In the genomic region with DNA sequence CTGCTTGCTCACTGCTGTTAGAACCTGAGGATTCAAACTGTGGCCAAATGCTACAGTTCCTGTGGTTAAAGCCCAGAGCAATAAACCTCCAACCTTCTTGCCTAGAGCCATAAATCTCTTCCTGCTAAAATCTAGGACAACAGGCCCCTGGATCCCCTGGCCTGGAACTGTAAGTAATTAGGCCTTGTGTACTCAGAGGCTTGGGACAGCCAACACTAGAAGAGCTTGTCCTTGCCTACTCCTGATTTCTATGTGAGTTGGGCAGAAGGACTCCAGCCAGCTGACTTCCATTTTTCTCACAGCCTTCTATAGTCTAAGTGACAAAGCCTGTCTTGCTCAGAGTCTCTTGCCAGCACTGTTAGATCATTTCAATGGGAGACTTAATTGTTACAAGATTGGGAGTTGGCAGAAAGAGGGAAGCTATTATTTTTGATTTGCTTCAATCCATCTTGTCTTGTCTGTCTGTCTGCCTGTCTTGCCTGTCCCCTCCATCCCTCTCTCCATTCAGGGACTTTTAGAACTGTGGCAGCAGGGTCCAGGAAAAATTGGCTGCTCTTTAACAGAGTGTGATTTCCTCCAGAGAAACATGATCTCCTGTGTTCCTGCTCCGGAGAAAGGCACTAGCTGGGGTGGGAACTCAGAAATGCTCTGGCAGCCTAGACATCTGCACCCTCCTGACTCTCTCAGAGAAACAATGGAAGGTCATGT, we compare ENCODE assay signal across 24 mouse cellular contexts. TPM values are rescaled to one million over a fixed set of nuclear protein-coding genes. Genes with fewer than 3 reads are reported as not detected.
DNase-seq lines count a peak whose midpoint lies in the region; ATAC-seq lines count a peak whose summit lies in the region.
"Had no signal": no experiment of that assay in that cellular context is flagged by ENCODE, and none has a peak within 500 bp of the region (broad histone marks: within the 10 kb centered on the region; RNA-seq: fewer than 3 reads in every experiment).

No protein-coding gene starts in this region.

- H3K4me2 ChIP-seq in kidney, embryonic 15.5 days = no peak overlapping the region
- no peak overlapping the region for H3K4me2 ChIP-seq in neural tube, embryonic 14.5 days (ENCODE audit: low read depth, low read length)
- H3K4me2 ChIP-seq: liver, embryonic 13.5 days had no signal

- peak; percentile 58 for ATAC-seq in kidney, embryonic 15.5 days (replicated peaks; ENCODE audit: low FRiP score)
- ATAC-seq in neural tube, embryonic 14.5 days (ENCODE audit: low read depth) = peak; percentile 70; the same call in 1 of the 2 replicates
- ATAC-seq: forebrain, postnatal 0 days; midbrain, embryonic 16.5 days; Patski had no signal

- no peaks in the 10 kb centered on the region for H3K9me3 ChIP-seq in kidney, embryonic 15.5 days (replicated peaks)
- H3K9me3 ChIP-seq in neural tube, embryonic 14.5 days (ENCODE audit: control insufficient read depth, low read length) = no peaks in the 10 kb centered on the region
- H3K9me3 ChIP-seq: forebrain, embryonic 10.5 days; heart, embryonic 10.5 days; liver, embryonic 13.5 days had no signal

- peak; percentile 5 for DNase-seq in embryo, embryonic 11 days
- no peak for DNase-seq in embryo, embryonic 9.5 days (ENCODE audit: extremely low spot score)
- DNase-seq in kidney, adult 8-10 months = no peak
- no peak for DNase-seq in neural tube, embryonic 10.5 days (ENCODE audit: extremely low spot score, low spot score)
- no peak for DNase-seq in urinary bladder, adult 18-20 months (ENCODE audit: low spot score in 2 of 2)
- no peak for DNase-seq in urinary bladder, postnatal 14 days (ENCODE audit: low spot score)
- DNase-seq: adrenal gland, postnatal 10 days; cerebellum, adult 11 months; cerebellum, postnatal 25 days; forebrain, postnatal 0 days; kidney, adult 2 months; liver, embryonic 13.5 days; right cerebral cortex, adult 18-20 months; thymus, postnatal 14 days had no signal

- H3K27me3 ChIP-seq in kidney, embryonic 15.5 days = peaks cover 8% of the 10 kb centered on the region; the same call in 1 of the 2 replicates
- H3K27me3 ChIP-seq in neural tube, embryonic 14.5 days (ENCODE audit: control insufficient read depth, insufficient read depth, low read length) = no peaks in the 10 kb centered on the region
- H3K27me3 ChIP-seq: liver, embryonic 13.5 days had no signal

- no peak overlapping the region for H3K27ac ChIP-seq in kidney, embryonic 15.5 days
- no peak overlapping the region for H3K27ac ChIP-seq in neural tube, embryonic 14.5 days (ENCODE audit: low read depth, low read length)
- H3K27ac ChIP-seq: forebrain, embryonic 10.5 days; heart, embryonic 10.5 days; liver, embryonic 13.5 days had no signal

- H3K4me1 ChIP-seq in kidney, embryonic 15.5 days = no peaks in the 10 kb centered on the region
- H3K4me1 ChIP-seq in neural tube, embryonic 14.5 days (ENCODE audit: control insufficient read depth, insufficient read depth, low read length) = no peaks in the 10 kb centered on the region
- H3K4me1 ChIP-seq: forebrain, embryonic 10.5 days; heart, embryonic 10.5 days; liver, embryonic 13.5 days had no signal

- H3K9ac ChIP-seq in kidney, embryonic 15.5 days = no peak overlapping the region
- H3K9ac ChIP-seq in neural tube, embryonic 14.5 days (replicated peaks; ENCODE audit: low read depth, low read length) = no peak overlapping the region
- H3K9ac ChIP-seq: forebrain, postnatal 0 days; liver, embryonic 13.5 days had no signal

- 32% methylated on average over 1 of the region's 1 CpGs for WGBS in kidney, embryonic 15.5 days
- 41% methylated on average over 1 of the region's 1 CpGs for WGBS in neural tube, embryonic 14.5 days

- H3K36me3 ChIP-seq in kidney, embryonic 15.5 days = no peaks in the 10 kb centered on the region
- H3K36me3 ChIP-seq in neural tube, embryonic 14.5 days (ENCODE audit: control insufficient read depth, insufficient read depth, low read length) = no peaks in the 10 kb centered on the region
- H3K36me3 ChIP-seq: forebrain, embryonic 10.5 days; heart, embryonic 10.5 days; liver, embryonic 13.5 days had no signal

- H3K4me3 ChIP-seq in kidney, embryonic 15.5 days (replicated peaks) = no peak overlapping the region
- no peak overlapping the region for H3K4me3 ChIP-seq in neural tube, embryonic 14.5 days (ENCODE audit: low read depth, low read length)
- H3K4me3 ChIP-seq: forebrain, embryonic 10.5 days; heart, embryonic 10.5 days; liver, embryonic 13.5 days had no signal

RNA-seq across cellular contexts. Expression of a gene that starts 15.1 kb away (rescaled TPM):
- 14.0 and 15.3 TPM in 2 replicates for polyA plus RNA-seq in kidney, embryonic 15.5 days (2015; fragmentation: Nextera tagmentation; extraction: Ambion mirVana)
- 10.9 and 12.8 TPM in 2 replicates for polyA plus RNA-seq in neural tube, embryonic 14.5 days (2014; fragmentation: Nextera tagmentation; extraction: Ambion mirVana)

RNA-seq across cellular contexts. Expression of a gene that starts 15.7 kb away (rescaled TPM):
- not detected in 2 replicates for polyA plus RNA-seq in kidney, embryonic 15.5 days (2015; fragmentation: Nextera tagmentation; extraction: Ambion mirVana)
- polyA plus RNA-seq in neural tube, embryonic 14.5 days (2014; fragmentation: Nextera tagmentation; extraction: Ambion mirVana) = not detected in 2 replicates
- polyA plus RNA-seq: forebrain, embryonic 10.5 days; forebrain, postnatal 0 days; gonadal fat pad, adult 2 months; heart, embryonic 10.5 days; heart, postnatal 0 days; kidney, adult 2 months; liver, embryonic 13.5 days; midbrain, embryonic 16.5 days; neural tube, embryonic 11.5 days; Patski; small intestine, adult 2 months had no signal
